Mouse (Mus musculus) liver, adult 2 months (tissue): ENCODE data around the gene Polr2h. TPM values are rescaled to one million over a fixed set of nuclear protein-coding genes. Genes with fewer than 3 reads are reported as not detected.

ENCODE experiments used
- DNase-seq: peaks from one replicate; pipeline ENCODE4 v3.0.0-alpha.2; 2011; ENCODE audit warnings: low read depth, low spot score; ENCODE audit errors: extremely low read depth
- H3K27ac ChIP-seq: fragments of 200-500 bp; replicated peaks from 2 replicates; pipeline ENCODE4 v1.5.1; 2012; ENCODE audit warnings: low read depth, mild to moderate bottlenecking, control low read depth, inconsistent platforms, low read length; ENCODE audit not compliant: insufficient read depth
- H3K27me3 ChIP-seq: fragments of 200-500 bp; 2 replicates; pipeline ENCODE4 v1.6.1; 2012; ENCODE audit warnings: mild to moderate bottlenecking, moderate library complexity, low read length, inconsistent platforms; ENCODE audit not compliant: control insufficient read depth, insufficient read depth
- H3K36me3 ChIP-seq: fragments of 200-500 bp; 2 replicates; pipeline ENCODE4 v1.6.1; 2012; ENCODE audit warnings: low read length, inconsistent platforms; ENCODE audit not compliant: control insufficient read depth, insufficient read depth
- H3K4me1 ChIP-seq: fragments of 200-500 bp; 2 replicates; pipeline ENCODE4 v1.6.1; 2011; ENCODE audit warnings: low read length; ENCODE audit not compliant: control insufficient read depth, insufficient read depth
- H3K4me3 ChIP-seq: fragments of 200-500 bp; 2 replicates; pipeline ENCODE4 v1.5.1; 2011; ENCODE audit warnings: low read depth, mild to moderate bottlenecking, control low read depth, low read length, moderate library complexity; ENCODE audit not compliant: insufficient read depth
- H3K79me2 ChIP-seq: fragments of 200-500 bp; 2 replicates; pipeline ENCODE4 v1.6.1; 2012; ENCODE audit warnings: inconsistent platforms, mild to moderate bottlenecking, low read length, moderate library complexity; ENCODE audit not compliant: control insufficient read depth, insufficient read depth
- H3K9ac ChIP-seq: fragments of 200-500 bp; 2 replicates; pipeline ENCODE4 v1.6.1; 2012; ENCODE audit warnings: low read depth, mild to moderate bottlenecking, control low read depth, inconsistent platforms, low read length
- CTCF ChIP-seq: fragments of 200-500 bp; IDR thresholded peaks from 2 replicates; pipeline ENCODE4 v1.5.1; 2011; ENCODE audit warnings: low read depth, low read length, control low read depth
- POLR2A ChIP-seq: fragments of 200-500 bp; IDR thresholded peaks from 2 replicates; pipeline ENCODE4 v1.6.1; 2011; ENCODE audit warnings: low read length, control low read depth; ENCODE audit not compliant: insufficient read depth; ENCODE audit errors: extremely low read depth
- WGBS: fragments of 180-500 bp; shearing (Covaris S2); methylation state at CpG from one replicate; pipeline ENCODE4 v1.1.7; 2018; 5-methylcytosine and 5-hydroxymethylcytosine counted together
- polyA plus RNA-seq: library from polyadenylated mRNA; depleted of rRNA; stranded (reverse); fragments of >200 nt; gene quantifications from 2 replicates; pipeline ENCODE4 v1.2.3, GENCODE M21; 2012
- total RNA-seq: library from RNA; depleted of rRNA; stranded (reverse); fragments of >200 nt; gene quantifications from 2 replicates; pipeline ENCODE4 v1.2.3, GENCODE M21; 2014

Polr2h gene
- total and polyA plus RNA-seq, 2 experiments: 9.5 to 19.2 TPM

GRCm38 (mm10) chr16:20736168-20736567 lies 18.7 kb downstream of the Polr2h start:
- Histone ChIP-seq H3K27ac (no peak overlapping the region), H3K79me2 (no peaks in the 10 kb centered on the region), H3K4me1 (no peaks in the 10 kb centered on the region), H3K9ac (no peak overlapping the region), H3K36me3 (no peaks in the 10 kb centered on the region), H3K27me3 (no peaks in the 10 kb centered on the region), H3K4me3 (no peak overlapping the region)
- DNase-seq: no peak
- WGBS: 89% methylated on average over 7 of the region's 7 CpGs
- TF ChIP-seq CTCF (no peak), POLR2A (no peak)

DNA sequence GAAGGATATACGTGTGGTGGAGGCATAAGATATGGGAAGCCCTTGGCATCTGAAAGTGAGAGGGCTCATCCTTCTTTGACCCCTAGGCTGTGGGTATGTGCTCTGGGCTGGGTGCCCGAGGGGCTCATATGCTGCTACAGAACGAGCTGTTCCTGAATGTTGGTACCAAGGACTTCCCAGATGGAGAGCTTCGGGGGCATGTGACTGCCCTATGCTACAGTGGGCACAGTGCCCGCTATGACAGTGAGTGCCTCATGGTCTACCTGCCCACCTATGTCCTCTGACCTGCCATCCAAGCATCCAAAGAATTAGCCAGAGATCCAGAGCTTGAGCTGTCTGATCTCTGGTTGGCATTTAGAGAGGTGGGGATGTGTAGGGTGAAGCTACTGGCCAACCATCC lies 19.4 kb downstream of the Polr2h start:
- Histone ChIP-seq H3K4me3 (no peak overlapping the region), H3K27ac (no peak overlapping the region), H3K79me2 (no peaks in the 10 kb centered on the region), H3K27me3 (no peaks in the 10 kb centered on the region), H3K36me3 (no peaks in the 10 kb centered on the region), H3K4me1 (no peaks in the 10 kb centered on the region), H3K9ac (no peak overlapping the region)
- TF ChIP-seq POLR2A: no peak
- no peak for TF ChIP-seq CTCF
- 88% methylated on average over 5 of the region's 5 CpGs for WGBS
- no peak for DNase-seq

DNA sequence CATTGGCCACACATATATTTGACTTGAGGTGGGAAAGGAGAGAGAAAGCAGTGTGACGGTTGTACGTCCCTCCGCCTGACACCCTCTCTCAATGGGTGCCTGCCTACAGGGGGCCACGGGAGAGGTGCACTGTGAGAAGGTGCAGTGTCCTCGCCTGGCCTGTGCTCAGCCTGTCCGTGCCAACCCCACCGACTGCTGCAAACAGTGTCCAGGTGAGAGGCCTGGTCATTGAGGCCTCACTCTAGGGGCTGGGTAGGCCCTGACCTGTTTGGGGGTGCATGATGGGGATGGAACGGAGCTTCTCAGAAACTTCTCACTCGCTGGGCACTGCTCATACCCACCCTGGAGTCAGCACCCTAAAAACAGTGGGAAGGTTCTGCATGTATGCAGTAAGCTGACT lies 22.4 kb downstream of the Polr2h start:
- Histone ChIP-seq H3K4me1 (no peaks in the 10 kb centered on the region), H3K4me3 (no peak overlapping the region), H3K27me3 (no peaks in the 10 kb centered on the region), H3K79me2 (no peaks in the 10 kb centered on the region), H3K36me3 (no peaks in the 10 kb centered on the region), H3K27ac (no peak overlapping the region), H3K9ac (no peak overlapping the region)
- no peak for DNase-seq
- TF ChIP-seq POLR2A (no peak), CTCF (no peak)
- WGBS: 96% methylated on average over 9 of the region's 9 CpGs

DNA sequence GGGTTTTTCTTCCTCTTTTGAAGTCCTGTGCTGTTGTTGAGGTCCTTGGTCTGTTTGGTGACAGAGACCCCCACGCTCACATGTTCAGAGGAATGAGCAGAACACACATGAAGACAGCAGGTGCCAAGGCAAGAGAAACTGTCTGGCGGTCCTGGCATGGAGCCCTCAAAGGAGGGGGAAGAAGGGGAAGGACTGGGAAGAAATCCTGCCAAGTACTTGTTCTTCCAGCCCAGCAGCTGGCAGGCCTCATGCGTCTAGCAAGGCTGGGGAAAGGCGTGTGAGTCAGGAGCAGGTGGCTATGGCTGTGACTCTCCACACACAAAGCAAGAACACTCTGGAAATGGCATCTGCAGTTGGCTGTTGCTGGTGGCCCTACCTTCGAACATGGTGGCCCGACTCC lies 29.2 kb downstream of the Polr2h start:
- Histone ChIP-seq H3K4me1 (no peaks in the 10 kb centered on the region), H3K27ac (no peak overlapping the region), H3K27me3 (no peaks in the 10 kb centered on the region), H3K9ac (no peak overlapping the region), H3K4me3 (no peak overlapping the region), H3K36me3 (no peaks in the 10 kb centered on the region), H3K79me2 (no peaks in the 10 kb centered on the region)
- no peak for DNase-seq
- 87% methylated on average over 6 of the region's 6 CpGs for WGBS
- TF ChIP-seq POLR2A: no peak
- no peak for TF ChIP-seq CTCF

GRCm38 (mm10) chr16:20750518-20750917 lies 33.1 kb downstream of the Polr2h start:
- WGBS: 63% methylated on average over 8 of the region's 8 CpGs
- H3K4me3 ChIP-seq: no peak overlapping the region
- H3K36me3 ChIP-seq: no peaks in the 10 kb centered on the region
- no peaks in the 10 kb centered on the region for H3K4me1 ChIP-seq
- no peak overlapping the region for H3K9ac ChIP-seq
- H3K27me3 ChIP-seq: no peaks in the 10 kb centered on the region
- DNase-seq: no peak
- H3K27ac ChIP-seq: no peak overlapping the region
- no peaks in the 10 kb centered on the region for H3K79me2 ChIP-seq
- TF ChIP-seq POLR2A: no peak
- TF ChIP-seq CTCF: no peak

- DNase-seq: peak; percentile 97
- no peak for TF ChIP-seq POLR2A
- TF ChIP-seq CTCF: no peak
- no peak overlapping the region for H3K27ac ChIP-seq
- no peaks in the 10 kb centered on the region for H3K36me3 ChIP-seq
- no peak overlapping the region for H3K4me3 ChIP-seq
- 17% methylated on average over 5 of the region's 5 CpGs for WGBS
- no peaks in the 10 kb centered on the region for H3K79me2 ChIP-seq
- H3K9ac ChIP-seq: no peak overlapping the region
- 0 out of 2 replicates have a peak, but pooled peaks cover 2% of the 10 kb centered on the region for H3K4me1 ChIP-seq
- H3K27me3 ChIP-seq: no peaks in the 10 kb centered on the region
Measured at GRCm38 (mm10) chr16:20756052-20756451, 38.6 kb downstream of the Polr2h start.
